Mouse (Mus musculus): ENCODE data around the gene Ttll4. TPM values are rescaled to one million over a fixed set of nuclear protein-coding genes. Genes with fewer than 3 reads are reported as not detected.

The Ttll4 gene
- polyA plus RNA-seq, 1 experiment, result 1.2 TPM

GRCm38 (mm10) chr1:74704156-74704555 is 42.6 kb downstream of the Ttll4 start:
- H3K4me1 ChIP-seq, result peaks cover under 1% of the 10 kb centered on the region
- H3K9me3 ChIP-seq, result peaks cover 12% of the 10 kb centered on the region; the same call in 1 of the 2 replicates
- H3K27me3 ChIP-seq (replicated peaks), result peaks cover 3% of the 10 kb centered on the region
- H3K4me3 ChIP-seq (replicated peaks), result no peak overlapping the region
- H3K36me3 ChIP-seq (replicated peaks; ENCODE audit: low read length), result peaks cover 18% of the 10 kb centered on the region
- TF ChIP-seq GATA1 (IDR thresholded peaks at IDR 0.05; ENCODE audit: borderline replicate concordance, low read length) (no peak), FLI1 (IDR thresholded peaks at IDR 0.05; ENCODE audit: low read length) (no peak)

DNA sequence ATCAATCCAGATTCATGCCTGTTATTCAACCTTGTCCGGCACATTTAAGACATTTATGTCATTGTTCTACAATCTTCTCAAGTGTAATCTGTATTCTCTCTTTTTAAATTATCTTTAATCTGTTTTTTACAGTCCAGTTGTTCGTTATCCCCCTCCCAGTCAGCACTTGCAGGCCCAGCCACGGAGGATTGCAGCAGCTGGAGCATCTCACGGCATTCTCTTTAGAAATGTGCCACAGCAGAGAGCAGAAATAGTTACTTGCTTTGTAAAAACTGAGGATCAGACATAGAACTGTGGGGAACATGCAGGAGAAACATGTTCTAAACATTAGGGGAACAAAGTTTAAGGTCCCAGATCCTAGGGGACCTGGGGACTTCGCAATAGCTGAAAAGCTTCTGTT is 43.5 kb downstream of the Ttll4 start:
- TF ChIP-seq GATA1 (IDR thresholded peaks at IDR 0.05; ENCODE audit: borderline replicate concordance, low read length) (no peak), FLI1 (IDR thresholded peaks at IDR 0.05; ENCODE audit: low read length) (no peak)

GRCm38 (mm10) chr1:74709566-74709965 is 48.0 kb downstream of the Ttll4 start:
- no peaks in the 10 kb centered on the region for H3K36me3 ChIP-seq (replicated peaks; ENCODE audit: low read length)
- peaks cover 12% of the 10 kb centered on the region; the same call in 1 of the 2 replicates for H3K9me3 ChIP-seq
- TF ChIP-seq FLI1 (IDR thresholded peaks at IDR 0.05; ENCODE audit: low read length) (no peak), GATA1 (IDR thresholded peaks at IDR 0.05; ENCODE audit: borderline replicate concordance, low read length) (no peak)
- H3K27me3 ChIP-seq (replicated peaks), result peaks cover 20% of the 10 kb centered on the region
- no peak overlapping the region for H3K4me3 ChIP-seq (replicated peaks)
- peaks cover 24% of the 10 kb centered on the region for H3K4me1 ChIP-seq

More for the DNA sequence above, 43.5 kb downstream of the Ttll4 start:
- Histone ChIP-seq H3K27me3 (replicated peaks) (peaks cover 5% of the 10 kb centered on the region), H3K4me3 (replicated peaks) (no peak overlapping the region), H3K4me1 (no peaks in the 10 kb centered on the region), H3K9me3 (peaks cover 12% of the 10 kb centered on the region; the same call in 1 of the 2 replicates), H3K36me3 (replicated peaks; ENCODE audit: low read length) (peaks cover 10% of the 10 kb centered on the region)

DNA sequence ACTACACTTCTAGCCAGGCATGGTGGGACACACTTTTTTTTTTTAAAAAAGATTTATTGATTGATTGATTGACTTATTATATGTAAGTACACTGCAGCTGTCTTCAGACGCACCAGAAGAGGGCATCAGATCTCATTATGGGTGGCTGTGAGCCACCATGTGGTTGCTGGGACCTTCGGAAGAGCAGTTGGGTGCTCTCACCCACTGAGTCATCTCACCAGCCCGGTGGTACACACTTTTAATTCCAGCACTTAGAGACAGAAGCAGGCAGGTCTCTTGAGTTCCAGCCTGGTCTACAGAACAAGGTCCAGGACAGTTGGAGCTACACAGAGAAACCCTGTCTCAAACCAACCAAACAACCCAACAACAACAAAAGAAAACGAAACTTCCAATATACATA is 50.5 kb downstream of the Ttll4 start:
- Histone ChIP-seq H3K4me3 (replicated peaks) (no peak overlapping the region), H3K4me1 (peaks cover 37% of the 10 kb centered on the region), H3K27me3 (replicated peaks) (peaks cover 24% of the 10 kb centered on the region), H3K36me3 (replicated peaks; ENCODE audit: low read length) (no peaks in the 10 kb centered on the region), H3K9me3 (peaks cover 9% of the 10 kb centered on the region; the same call in 1 of the 2 replicates)
- TF ChIP-seq FLI1 (IDR thresholded peaks at IDR 0.05; ENCODE audit: low read length) (no peak), GATA1 (IDR thresholded peaks at IDR 0.05; ENCODE audit: borderline replicate concordance, low read length) (no peak)

- H3K4me3 ChIP-seq (replicated peaks), result peak overlapping the region; percentile 90
These were observed 51.0 kb downstream of the Ttll4 start for GRCm38 (mm10) chr1:74712461-74713098.

GRCm38 (mm10) chr1:74713099-74713858 is 51.7 kb downstream of the Ttll4 start, which contains the start of gene Cyp27a1:
Gene Cyp27a1 (plus strand): TSS chr1:74713574.
- Histone ChIP-seq H3K36me3 (replicated peaks; ENCODE audit: low read length) (no peaks in the 10 kb centered on the region), H3K4me1 (peaks cover 37% of the 10 kb centered on the region), H3K4me3 (replicated peaks) (peak within 1 kb of the TSS; percentile 90), H3K9me3 (no peaks in the 10 kb centered on the region), H3K27me3 (replicated peaks) (peaks cover 21% of the 10 kb centered on the region)
- TF ChIP-seq GATA1 (IDR thresholded peaks at IDR 0.05; ENCODE audit: borderline replicate concordance, low read length) (no peak), FLI1 (IDR thresholded peaks at IDR 0.05; ENCODE audit: low read length) (no peak)

More at GRCm38 (mm10) chr1:74712461-74713098, 51.0 kb downstream of the Ttll4 start:
- Histone ChIP-seq H3K27me3 (replicated peaks) (peaks cover 24% of the 10 kb centered on the region), H3K4me1 (peaks cover 37% of the 10 kb centered on the region), H3K9me3 (0 out of 2 replicates have a peak, but pooled peaks cover 5% of the 10 kb centered on the region), H3K36me3 (replicated peaks; ENCODE audit: low read length) (no peaks in the 10 kb centered on the region)
- TF ChIP-seq GATA1 (IDR thresholded peaks at IDR 0.05; ENCODE audit: borderline replicate concordance, low read length), result no peak
- no peak for TF ChIP-seq FLI1 (IDR thresholded peaks at IDR 0.05; ENCODE audit: low read length)

- peaks cover 39% of the 10 kb centered on the region for H3K4me1 ChIP-seq
- peaks cover 21% of the 10 kb centered on the region for H3K27me3 ChIP-seq (replicated peaks)
- H3K4me3 ChIP-seq (replicated peaks), result peak overlapping the region; percentile 90
- no peaks in the 10 kb centered on the region for H3K9me3 ChIP-seq
- TF ChIP-seq FLI1 (IDR thresholded peaks at IDR 0.05; ENCODE audit: low read length), result no peak
- no peak for TF ChIP-seq GATA1 (IDR thresholded peaks at IDR 0.05; ENCODE audit: borderline replicate concordance, low read length)
- H3K36me3 ChIP-seq (replicated peaks; ENCODE audit: low read length), result no peaks in the 10 kb centered on the region
These were observed 52.5 kb downstream of the Ttll4 start for GRCm38 (mm10) chr1:74713859-74714730.

DNA sequence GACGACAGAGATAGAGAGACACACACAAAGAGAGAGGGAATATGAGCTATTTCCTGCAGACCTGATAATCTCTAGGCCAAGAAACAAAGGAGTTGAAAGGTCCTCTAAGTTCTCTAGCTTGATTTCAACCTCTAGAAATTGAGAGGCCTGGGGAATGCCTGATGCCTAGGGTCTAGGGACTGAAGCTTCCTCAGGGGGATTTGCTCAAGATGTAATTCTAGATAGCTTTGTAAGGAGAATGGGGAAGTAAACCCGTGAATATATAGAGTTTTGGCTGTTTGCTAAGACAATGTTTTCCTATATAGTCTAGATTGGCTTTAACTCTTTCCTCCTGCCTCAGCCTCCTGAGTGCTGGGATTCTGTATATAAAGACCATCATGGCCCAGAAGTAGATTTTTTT is 53.4 kb downstream of the Ttll4 start:
- H3K36me3 ChIP-seq (replicated peaks; ENCODE audit: low read length), result no peaks in the 10 kb centered on the region
- H3K27me3 ChIP-seq (replicated peaks), result peaks cover 19% of the 10 kb centered on the region
- TF ChIP-seq GATA1 (IDR thresholded peaks at IDR 0.05; ENCODE audit: borderline replicate concordance, low read length), result no peak
- TF ChIP-seq FLI1 (IDR thresholded peaks at IDR 0.05; ENCODE audit: low read length), result no peak
- peaks cover 41% of the 10 kb centered on the region for H3K4me1 ChIP-seq
- H3K4me3 ChIP-seq (replicated peaks), result no peak overlapping the region
- H3K9me3 ChIP-seq, result no peaks in the 10 kb centered on the region

GRCm38 (mm10) chr1:74715468-74715867 is 53.9 kb downstream of the Ttll4 start:
- peak overlapping the region; percentile 44 for H3K4me3 ChIP-seq (replicated peaks)
- no peaks in the 10 kb centered on the region for H3K36me3 ChIP-seq (replicated peaks; ENCODE audit: low read length)
- TF ChIP-seq FLI1 (IDR thresholded peaks at IDR 0.05; ENCODE audit: low read length), result no peak
- no peak for TF ChIP-seq GATA1 (IDR thresholded peaks at IDR 0.05; ENCODE audit: borderline replicate concordance, low read length)
- H3K9me3 ChIP-seq, result no peaks in the 10 kb centered on the region
- H3K4me1 ChIP-seq, result peaks cover 41% of the 10 kb centered on the region
- peaks cover 19% of the 10 kb centered on the region for H3K27me3 ChIP-seq (replicated peaks)
